Mouse (Mus musculus): ENCODE results near the gene Plekho1. TPM values are rescaled to one million over a fixed set of nuclear protein-coding genes. Genes with fewer than 3 reads are reported as not detected.

Plekho1 gene
- polyA plus RNA-seq, 1 experiment from 2014 or later: 80.1 TPM

DNA sequence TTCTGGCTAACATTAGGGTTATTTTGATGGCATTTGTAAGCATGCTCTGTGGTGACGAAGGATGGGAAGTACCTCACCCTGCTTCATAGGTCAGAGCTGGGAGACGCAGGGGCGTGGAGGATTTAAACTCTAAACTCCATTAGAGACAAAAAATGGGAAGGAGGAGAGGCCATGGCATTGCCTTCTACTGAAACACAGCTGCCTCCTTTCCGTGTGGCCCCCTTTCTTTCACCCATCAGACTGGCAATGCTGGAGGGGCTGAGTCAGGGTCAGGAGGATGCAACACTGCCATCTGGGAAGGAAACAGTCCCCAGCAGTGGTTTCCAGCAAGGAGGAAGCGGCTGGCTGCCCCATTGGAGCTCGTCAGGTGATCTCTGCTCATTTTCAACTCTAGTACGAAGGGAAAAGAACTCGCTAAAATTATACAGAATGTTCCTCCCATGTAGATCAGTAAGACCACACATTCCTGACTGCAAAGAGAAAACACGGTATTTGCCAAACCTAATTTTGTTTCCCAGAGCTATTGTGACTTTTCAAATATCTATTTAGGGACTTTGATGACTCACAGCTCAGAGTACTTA lies 5.2 kb upstream of the Plekho1 start:
- no peaks in the 10 kb centered on the region for H3K27me3 ChIP-seq
- no peak overlapping the region; the same call in 1 of the 2 replicates for H3K9ac ChIP-seq (replicated peaks)
- H3K36me3 ChIP-seq: no peaks in the 10 kb centered on the region
- H3K4me2 ChIP-seq (replicated peaks): no peak overlapping the region
- 73% methylated on average over 9 of the region's 9 CpGs for WGBS
- H3K4me3 ChIP-seq: no peak overlapping the region
- no peak overlapping the region for H3K27ac ChIP-seq (replicated peaks)
- peaks cover 29% of the 10 kb centered on the region for H3K4me1 ChIP-seq
- ATAC-seq (ENCODE audit: low FRiP score, low read depth): no peak
- H3K9me3 ChIP-seq: no peaks in the 10 kb centered on the region

DNA sequence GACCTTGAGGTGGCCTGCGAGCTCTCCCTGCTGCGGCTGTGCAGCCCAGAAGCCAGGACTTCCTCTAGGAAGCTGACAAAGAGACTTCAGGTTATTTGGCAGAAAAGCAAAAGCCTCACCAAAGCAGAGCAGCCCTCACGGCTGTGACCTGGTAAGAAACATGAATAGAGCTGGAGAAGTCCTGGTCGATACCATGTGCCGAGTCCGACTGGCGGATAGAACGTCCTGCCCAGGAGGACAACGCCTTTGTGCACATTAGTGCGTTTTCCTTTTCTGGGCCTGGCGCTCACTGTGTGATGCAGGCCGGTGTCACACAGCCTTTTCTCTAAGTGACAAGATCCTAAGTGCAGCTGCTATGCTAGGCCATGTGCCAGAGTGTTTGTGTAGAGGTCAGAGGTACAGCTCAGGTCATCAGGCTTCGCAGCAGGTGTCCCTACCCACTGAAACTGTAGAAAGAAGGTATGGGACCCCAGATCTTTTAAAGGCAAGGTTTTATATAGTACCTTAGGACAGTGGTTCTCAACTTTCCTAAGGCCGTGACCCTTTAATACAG lies 4.4 kb upstream of the Plekho1 start:
- H3K4me1 ChIP-seq: peaks cover 29% of the 10 kb centered on the region
- no peak overlapping the region for H3K4me2 ChIP-seq (replicated peaks)
- WGBS: 88% methylated on average over 14 of the region's 14 CpGs
- no peaks in the 10 kb centered on the region for H3K27me3 ChIP-seq
- H3K9ac ChIP-seq (replicated peaks): no peak overlapping the region
- ATAC-seq (ENCODE audit: low FRiP score, low read depth): no peak
- H3K27ac ChIP-seq (replicated peaks): no peak overlapping the region
- no peaks in the 10 kb centered on the region for H3K9me3 ChIP-seq
- no peak overlapping the region for H3K4me3 ChIP-seq
- H3K36me3 ChIP-seq: no peaks in the 10 kb centered on the region

DNA sequence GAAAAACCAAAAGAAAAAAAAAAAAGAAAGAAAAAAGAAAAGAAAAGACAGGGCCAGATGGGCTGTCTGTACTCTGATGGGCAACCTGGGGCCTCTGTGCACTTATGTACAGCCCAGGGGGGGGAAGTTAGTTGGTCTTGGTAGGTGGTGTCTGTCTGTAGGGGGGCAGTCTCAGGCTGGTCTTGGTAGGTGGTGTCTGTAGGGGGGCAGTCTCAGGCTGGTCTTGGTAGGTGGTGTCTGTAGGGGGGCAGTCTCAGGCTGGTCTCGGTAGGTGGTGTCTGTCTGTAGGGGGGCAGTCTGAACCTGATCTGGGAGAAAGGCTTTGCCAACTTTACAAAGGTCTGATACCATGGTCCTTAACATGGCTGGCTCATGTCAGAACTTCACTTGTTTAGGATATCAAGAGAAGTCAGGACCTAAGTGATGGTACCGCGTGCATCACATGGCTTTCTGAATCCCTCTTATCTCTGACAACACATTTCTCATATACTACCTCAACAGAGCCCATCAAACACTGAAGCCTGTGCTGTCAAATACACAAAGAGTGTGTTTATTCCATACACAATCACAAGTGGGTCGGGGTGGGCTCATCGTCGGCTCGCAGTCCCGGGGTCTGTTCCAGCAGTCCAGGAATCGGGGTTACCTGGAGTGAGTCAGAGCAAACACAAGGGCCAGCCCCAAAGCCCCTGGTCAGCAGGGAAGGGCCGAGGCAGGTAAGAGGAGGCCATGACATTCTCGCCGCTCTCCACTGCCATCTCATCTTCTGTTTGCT lies 3.7 kb upstream of the Plekho1 start:
- H3K27me3 ChIP-seq: no peaks in the 10 kb centered on the region
- WGBS: 92% methylated on average over 12 of the region's 12 CpGs
- no peak overlapping the region for H3K27ac ChIP-seq (replicated peaks)

DNA sequence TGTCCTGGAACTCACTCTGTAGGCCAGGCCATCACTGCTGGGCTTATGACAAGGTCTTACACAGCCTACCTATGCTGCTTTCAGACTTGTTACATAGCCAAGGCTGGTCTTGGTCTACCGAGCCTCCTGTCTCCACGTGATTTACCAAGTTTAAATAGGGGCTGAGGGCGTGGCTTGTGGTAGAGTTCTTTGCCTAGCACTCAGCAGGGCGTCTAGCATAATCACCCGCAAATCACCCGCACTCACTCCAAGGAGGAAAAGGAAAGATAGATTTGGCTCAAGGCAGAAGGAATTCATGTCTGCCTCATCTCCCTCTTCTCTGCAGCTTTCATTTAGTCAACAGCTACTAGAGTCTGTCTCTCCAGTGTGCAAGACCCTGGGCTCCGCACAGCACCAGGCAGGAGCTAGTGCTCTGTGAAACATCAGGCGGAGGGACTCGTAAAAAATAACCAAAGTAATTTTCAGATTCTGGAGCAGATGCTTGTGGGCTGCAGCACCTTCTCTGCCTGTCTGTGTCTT lies 1.5 kb upstream of the Plekho1 start:
- peak overlapping the region; percentile 93 for H3K4me2 ChIP-seq (replicated peaks)
- no peak overlapping the region for H3K27ac ChIP-seq (replicated peaks)
- peaks cover 51% of the 10 kb centered on the region for H3K4me1 ChIP-seq
- peaks cover 4% of the 10 kb centered on the region; the same call in 1 of the 2 replicates for H3K36me3 ChIP-seq
- H3K9ac ChIP-seq (replicated peaks): no peak overlapping the region
- H3K9me3 ChIP-seq: no peaks in the 10 kb centered on the region
- ATAC-seq (ENCODE audit: low FRiP score, low read depth): no peak
- no peaks in the 10 kb centered on the region for H3K27me3 ChIP-seq
- 30% methylated on average over 9 of the region's 9 CpGs for WGBS
- peak overlapping the region; percentile 78; the same call in 1 of the 2 replicates for H3K4me3 ChIP-seq

More for the DNA sequence above, 3.7 kb upstream of the Plekho1 start:
- H3K9me3 ChIP-seq: no peaks in the 10 kb centered on the region
- peaks cover 29% of the 10 kb centered on the region for H3K4me1 ChIP-seq
- no peak overlapping the region for H3K4me3 ChIP-seq
- no peak for ATAC-seq (ENCODE audit: low FRiP score, low read depth)
- no peak overlapping the region for H3K9ac ChIP-seq (replicated peaks)
- no peaks in the 10 kb centered on the region for H3K36me3 ChIP-seq
- H3K4me2 ChIP-seq (replicated peaks): no peak overlapping the region

DNA sequence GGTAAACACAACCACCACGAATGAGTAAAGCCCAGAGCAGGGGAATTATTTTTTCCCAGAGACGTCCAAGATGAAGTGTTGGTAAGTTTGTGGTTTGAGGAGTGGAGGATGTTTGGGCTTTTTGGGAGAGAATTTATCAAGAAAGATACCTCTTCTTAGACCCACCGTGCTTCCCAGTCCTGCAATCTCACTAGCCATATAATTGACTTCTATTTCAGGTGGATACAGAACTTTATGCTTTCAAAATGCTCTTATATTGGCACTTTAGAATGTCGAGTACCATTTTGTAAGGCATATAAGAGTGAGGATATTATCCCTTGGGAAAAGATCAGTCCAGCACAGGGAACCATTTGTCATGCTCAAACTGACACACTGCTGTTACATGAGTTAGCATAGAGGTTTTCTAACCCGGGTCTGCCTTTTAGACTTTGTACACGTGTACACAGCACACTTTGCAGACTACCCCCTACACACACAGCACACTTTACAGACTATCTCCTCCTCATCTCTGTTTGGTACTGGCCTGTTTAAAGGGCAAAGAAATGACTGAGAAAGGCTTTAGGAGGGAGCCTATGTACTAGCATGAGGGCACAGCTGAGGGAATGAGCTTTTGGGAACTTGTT lies 761 bp upstream of the Plekho1 start:
- peak overlapping the region; percentile 98 for H3K9ac ChIP-seq (replicated peaks)
- peaks cover 53% of the 10 kb centered on the region for H3K4me1 ChIP-seq
- peak overlapping the region; percentile 93 for H3K4me2 ChIP-seq (replicated peaks)
- peak overlapping the region; percentile 78 for H3K4me3 ChIP-seq
- H3K27me3 ChIP-seq: no peaks in the 10 kb centered on the region
- WGBS: 9% methylated on average over 6 of the region's 6 CpGs
- 0 out of 2 replicates have a peak, but pooled peaks have one; percentile 18 for ATAC-seq (ENCODE audit: low FRiP score, low read depth)
- H3K27ac ChIP-seq (replicated peaks): peak overlapping the region; percentile 97
- H3K36me3 ChIP-seq: peaks cover 11% of the 10 kb centered on the region
- no peaks in the 10 kb centered on the region for H3K9me3 ChIP-seq

DNA sequence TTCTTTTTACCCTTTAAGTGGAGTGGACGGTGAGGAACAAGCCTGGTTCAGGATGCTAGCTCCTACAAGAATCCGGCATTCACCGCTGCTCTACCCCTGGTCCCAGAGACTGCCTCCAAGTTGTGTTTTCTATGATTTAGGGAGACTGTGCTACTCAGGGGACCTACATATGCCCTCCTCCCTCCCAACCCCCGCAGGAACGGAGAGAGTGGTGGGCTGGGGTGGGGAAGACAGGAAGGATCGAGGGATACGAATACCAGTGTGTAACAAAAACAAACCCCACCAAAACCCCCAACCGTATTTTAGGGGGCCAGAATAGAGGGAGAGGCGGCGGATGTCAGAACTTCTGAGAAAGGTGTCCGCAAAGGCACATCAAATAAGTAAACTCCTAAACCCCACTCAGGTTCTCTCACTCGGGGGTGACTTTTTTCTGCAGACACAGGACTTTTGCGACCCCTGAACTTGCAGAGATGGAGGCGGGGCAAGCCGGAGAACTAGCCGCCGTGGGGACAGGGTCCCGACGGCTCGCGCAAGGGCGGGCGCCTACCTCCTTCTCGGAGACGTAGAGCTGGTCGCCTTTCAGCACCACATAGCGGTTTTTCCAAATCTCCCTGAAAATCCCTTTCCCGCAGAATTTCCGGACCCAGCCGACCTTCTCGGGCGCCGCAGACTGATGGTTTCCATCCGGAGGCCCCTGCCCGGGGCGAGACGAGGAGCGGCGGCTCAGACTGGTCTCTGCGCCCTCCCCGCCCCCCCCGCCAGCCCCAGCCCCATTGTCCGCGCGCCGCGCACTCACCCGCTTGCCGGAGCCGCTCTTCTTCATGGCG lies 613 bp downstream of the Plekho1 start:
- Histone ChIP-seq H3K4me3 (peak overlapping the region; percentile 78), H3K27ac (replicated peaks) (peak overlapping the region; percentile 97), H3K9me3 (no peaks in the 10 kb centered on the region), H3K36me3 (peaks cover 25% of the 10 kb centered on the region), H3K4me2 (replicated peaks) (peak overlapping the region; percentile 93), H3K9ac (replicated peaks) (peak overlapping the region; percentile 98), H3K4me1 (peaks cover 48% of the 10 kb centered on the region), H3K27me3 (no peaks in the 10 kb centered on the region)
- WGBS: 1% methylated on average over 37 of the region's 51 CpGs
- peak; percentile 80 for ATAC-seq (ENCODE audit: low FRiP score, low read depth)

DNA sequence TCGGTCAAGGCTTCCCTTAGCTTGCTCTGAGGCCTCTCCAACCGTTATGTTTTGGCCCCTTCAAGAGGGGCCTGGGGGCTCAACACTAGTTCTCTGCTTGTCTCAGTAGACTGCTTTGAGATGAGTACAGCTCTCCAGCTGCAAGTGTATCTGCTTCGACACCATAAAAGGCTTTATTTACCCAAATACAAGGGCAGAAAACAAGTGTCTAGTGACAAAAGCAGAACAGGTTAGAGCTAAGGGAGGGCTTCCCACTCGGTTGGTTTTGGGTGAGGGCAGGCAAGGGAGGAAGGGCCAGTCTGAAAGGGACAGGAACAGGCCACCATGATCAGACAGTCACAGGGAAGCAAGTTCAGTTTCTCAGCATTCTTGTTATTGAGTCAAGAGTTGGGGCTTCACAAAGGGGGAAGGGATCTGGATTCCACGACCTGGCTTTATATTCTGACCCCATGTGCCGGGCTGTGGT lies 1.4 kb downstream of the Plekho1 start:
- Histone ChIP-seq H3K9ac (replicated peaks) (peak overlapping the region; percentile 98), H3K27ac (replicated peaks) (peak overlapping the region; percentile 97), H3K9me3 (no peaks in the 10 kb centered on the region), H3K4me1 (peaks cover 46% of the 10 kb centered on the region), H3K4me2 (replicated peaks) (peak overlapping the region; percentile 93), H3K4me3 (peak overlapping the region; percentile 78), H3K27me3 (no peaks in the 10 kb centered on the region), H3K36me3 (peaks cover 32% of the 10 kb centered on the region)
- 9% methylated on average over 6 of the region's 6 CpGs for WGBS
- ATAC-seq (ENCODE audit: low FRiP score, low read depth): no peak

DNA sequence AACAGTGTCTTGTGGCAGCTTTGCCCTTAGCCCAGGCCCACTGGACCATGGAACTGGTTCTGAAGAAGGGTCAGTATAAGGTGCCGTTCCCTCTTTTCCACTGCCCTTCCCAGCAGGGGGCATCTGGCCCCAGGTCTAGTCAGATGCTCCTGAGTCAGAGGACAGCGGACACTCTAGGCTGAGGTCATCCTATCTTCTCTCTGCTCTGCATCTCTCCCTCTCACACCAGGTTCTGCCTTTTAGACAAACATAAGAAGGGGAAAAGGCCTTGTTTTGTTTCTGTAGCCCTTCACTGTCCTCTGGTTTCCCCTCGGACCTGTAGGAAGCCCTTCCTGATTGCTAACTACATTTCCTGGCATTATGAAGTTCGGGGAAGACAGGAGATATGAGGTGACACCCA lies 1.9 kb downstream of the Plekho1 start:
- H3K27me3 ChIP-seq: no peaks in the 10 kb centered on the region
- H3K4me2 ChIP-seq (replicated peaks): peak overlapping the region; percentile 93
- H3K9me3 ChIP-seq: no peaks in the 10 kb centered on the region
- peaks cover 48% of the 10 kb centered on the region for H3K4me1 ChIP-seq
- peak overlapping the region; percentile 78 for H3K4me3 ChIP-seq
- ATAC-seq (ENCODE audit: low FRiP score, low read depth): no peak
- H3K36me3 ChIP-seq: peaks cover 38% of the 10 kb centered on the region
- H3K9ac ChIP-seq (replicated peaks): peak overlapping the region; percentile 98
- 39% methylated on average over 4 of the region's 4 CpGs for WGBS
- peak overlapping the region; percentile 97 for H3K27ac ChIP-seq (replicated peaks)

DNA sequence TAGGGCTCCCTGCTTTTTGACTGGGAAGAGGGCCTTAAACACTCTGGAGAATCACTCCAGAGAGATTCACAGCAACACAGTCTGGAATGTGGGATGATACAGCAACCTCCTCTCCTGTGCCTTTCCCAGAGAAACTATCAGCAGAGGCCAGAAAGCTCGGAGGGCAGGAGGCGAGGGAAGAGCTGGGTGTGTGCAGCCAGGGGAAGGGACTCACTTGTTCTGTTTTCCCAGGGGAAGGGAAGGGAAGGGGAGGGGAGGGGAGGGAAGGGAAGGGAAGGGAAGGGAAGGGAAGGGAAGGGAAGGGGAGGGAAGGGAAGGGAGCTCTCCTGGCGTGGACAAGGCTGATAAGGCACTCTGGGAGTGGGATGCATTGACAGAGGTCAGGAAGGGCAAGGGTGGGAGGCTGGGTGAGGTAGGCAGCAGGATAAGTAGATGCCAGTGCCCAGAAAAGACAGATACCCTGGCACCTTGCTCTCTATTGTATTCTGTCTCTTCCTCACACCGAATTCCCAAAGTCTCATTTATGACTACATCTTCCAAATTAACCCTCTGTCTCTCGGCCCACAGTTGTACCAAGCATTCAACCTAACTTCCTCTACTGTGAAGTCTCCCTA lies 2.7 kb downstream of the Plekho1 start:
- peak overlapping the region; percentile 98 for H3K9ac ChIP-seq (replicated peaks)
- H3K9me3 ChIP-seq: no peaks in the 10 kb centered on the region
- ATAC-seq (ENCODE audit: low FRiP score, low read depth): no peak
- H3K4me3 ChIP-seq: peak overlapping the region; percentile 78
- 0 out of 2 replicates have a peak overlapping the region, but pooled peaks have one; percentile 97 for H3K27ac ChIP-seq (replicated peaks)
- peaks cover 45% of the 10 kb centered on the region for H3K36me3 ChIP-seq
- H3K4me1 ChIP-seq: peaks cover 42% of the 10 kb centered on the region
- 46% methylated on average over 5 of the region's 5 CpGs for WGBS
- peak overlapping the region; percentile 93 for H3K4me2 ChIP-seq (replicated peaks)
- H3K27me3 ChIP-seq: no peaks in the 10 kb centered on the region

DNA sequence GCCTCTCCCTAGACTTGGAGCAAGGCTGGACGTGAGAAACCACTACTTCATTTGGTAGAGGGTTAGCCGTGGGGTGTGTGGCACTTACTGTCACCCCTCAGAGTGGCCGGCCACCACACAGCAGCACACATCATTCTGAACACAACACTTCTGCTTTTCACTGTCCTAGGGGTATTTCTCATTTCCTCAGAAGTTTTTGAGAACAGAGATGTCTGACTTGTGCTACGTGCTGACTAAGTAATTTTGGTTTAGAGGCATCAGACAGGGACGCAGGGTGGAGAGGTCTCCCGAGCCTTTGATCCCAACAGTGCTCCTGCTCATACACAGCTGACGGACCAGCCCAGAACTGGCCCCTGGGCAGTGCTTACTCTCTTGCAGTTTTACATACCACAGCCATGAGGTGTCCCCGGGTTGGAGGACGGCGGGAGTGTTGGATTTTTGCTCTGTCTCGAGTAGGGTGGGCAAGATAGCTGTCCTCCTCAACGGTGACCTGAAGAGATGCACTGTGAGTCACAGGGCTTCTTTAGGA lies 5.3 kb downstream of the Plekho1 start:
- 0 out of 2 replicates have a peak, but pooled peaks cover 6% of the 10 kb centered on the region for H3K27me3 ChIP-seq
- peaks cover 57% of the 10 kb centered on the region for H3K36me3 ChIP-seq
- WGBS: 94% methylated on average over 12 of the region's 12 CpGs
- no peak overlapping the region for H3K27ac ChIP-seq (replicated peaks)
- H3K4me2 ChIP-seq (replicated peaks): no peak overlapping the region
- ATAC-seq (ENCODE audit: low FRiP score, low read depth): no peak
- H3K4me1 ChIP-seq: peaks cover 44% of the 10 kb centered on the region
- H3K9ac ChIP-seq (replicated peaks): no peak overlapping the region
- no peak overlapping the region for H3K4me3 ChIP-seq
- H3K9me3 ChIP-seq: no peaks in the 10 kb centered on the region
